Mouse (Mus musculus) embryonic fibroblast, embryonic 13.5 days (primary cell): Measurements from ENCODE around the gene Polrmt. TPM values are rescaled to one million over a fixed set of nuclear protein-coding genes. Genes with fewer than 3 reads are reported as not detected.

ENCODE experiments used
- H3K27ac ChIP-seq: 2 replicates; pipeline ENCODE4 v1.5.1; 2012; ENCODE audit warnings: low read length, control low read depth, inconsistent platforms; ENCODE audit not compliant: insufficient read depth
- H3K4me1 ChIP-seq: 2 replicates; pipeline ENCODE4 v1.6.1; 2011; ENCODE audit warnings: low read length; ENCODE audit not compliant: control insufficient read depth, insufficient read depth
- H3K4me3 ChIP-seq: 2 replicates; pipeline ENCODE4 v1.5.1; 2011; ENCODE audit warnings: mild to moderate bottlenecking, control low read depth, low read length; ENCODE audit not compliant: insufficient read depth
- CTCF ChIP-seq: IDR thresholded peaks from 2 replicates; pipeline ENCODE4 v1.5.1; 2011; ENCODE audit warnings: mild to moderate bottlenecking, control low read depth, low read length, moderate library complexity, borderline replicate concordance; ENCODE audit not compliant: insufficient read depth
- POLR2A ChIP-seq: IDR thresholded peaks from 2 replicates; pipeline ENCODE4 v1.6.1; 2011; ENCODE audit warnings: low read depth, mild to moderate bottlenecking, control low read depth, low read length, moderate library complexity
- polyA plus RNA-seq: library from polyadenylated mRNA; stranded (reverse); fragments of >200 nt; gene quantifications from 2 replicates; pipeline ENCODE4 v1.2.4, GENCODE M21; 2011; ENCODE audit warnings: low read depth; ENCODE audit not compliant: missing spikeins, insufficient read length

Gene Polrmt
- polyA plus RNA-seq, 1 experiment: 14.9 TPM

GRCm38 (mm10) chr10:79686219-79686618, 60.2 kb downstream of the Polrmt start:
- peaks cover 9% of the 10 kb centered on the region for H3K4me1 ChIP-seq
- H3K27ac ChIP-seq: no peak overlapping the region
- H3K4me3 ChIP-seq: no peak overlapping the region
- TF ChIP-seq CTCF (no peak), POLR2A (no peak)

Other genes starting within 250 kb of the Polrmt start
- 23.5 and 39.4 TPM in 2 replicates for gene Plpp2, start 212.8 kb downstream of the Polrmt start, polyA plus RNA-seq
- 24.7 and 33.6 TPM in 2 replicates for gene Mier2, start 191.4 kb downstream of the Polrmt start, polyA plus RNA-seq
- gene Theg, start 159.2 kb downstream of the Polrmt start, polyA plus RNA-seq: not detected in 2 replicates
- gene C2cd4c, start 132.6 kb downstream of the Polrmt start, polyA plus RNA-seq: 0.19 TPM in 1 of 2 replicates, not detected in the other
- 15.0 and 18.7 TPM in 2 replicates for gene Shc2, start 108.7 kb downstream of the Polrmt start, polyA plus RNA-seq
- not detected in 2 replicates for gene Odf3l2, start 100.8 kb downstream of the Polrmt start, polyA plus RNA-seq
- not detected in 2 replicates for gene Madcam1, start 82.0 kb downstream of the Polrmt start, polyA plus RNA-seq
- gene Tpgs1, start 77.2 kb downstream of the Polrmt start, polyA plus RNA-seq: 15.5 and 16.0 TPM in 2 replicates
- gene Cdc34, start 64.4 kb downstream of the Polrmt start, polyA plus RNA-seq: 117 and 149 TPM in 2 replicates
- gene Gzmm, start 57.6 kb downstream of the Polrmt start, polyA plus RNA-seq: 0.65 TPM in 1 of 2 replicates, not detected in the other
- 766 and 774 TPM in 2 replicates for gene Bsg, start 42.1 kb downstream of the Polrmt start, polyA plus RNA-seq
- gene Hcn2, start 29.9 kb downstream of the Polrmt start, polyA plus RNA-seq: 0.91 and 1.9 TPM in 2 replicates
- 0.23 TPM in 1 of 2 replicates, not detected in the other for gene Fgf22, start 8.5 kb upstream of the Polrmt start, polyA plus RNA-seq
- 38.4 and 39.5 TPM in 2 replicates for gene Rnf126, start 20.4 kb upstream of the Polrmt start, polyA plus RNA-seq
- gene Fstl3, start 30.7 kb upstream of the Polrmt start, polyA plus RNA-seq: 21.9 and 42.7 TPM in 2 replicates
- not detected in 2 replicates for gene Prss57, start 44.4 kb upstream of the Polrmt start, polyA plus RNA-seq
- 45.2 and 54.0 TPM in 2 replicates for gene Palm, start 47.0 kb upstream of the Polrmt start, polyA plus RNA-seq
- gene Misp, start 74.4 kb upstream of the Polrmt start, polyA plus RNA-seq: not detected in 2 replicates
- gene Ptbp1, start 107.8 kb upstream of the Polrmt start, polyA plus RNA-seq: 351 and 422 TPM in 2 replicates
- gene Prtn3, start 127.9 kb upstream of the Polrmt start, polyA plus RNA-seq: not detected in 2 replicates
- 3.1 and 4.9 TPM in 2 replicates for gene Plppr3, start 128.1 kb upstream of the Polrmt start, polyA plus RNA-seq
- gene Elane, start 139.7 kb upstream of the Polrmt start, polyA plus RNA-seq: not detected in 2 replicates
- not detected in 2 replicates for gene Cfd, start 144.3 kb upstream of the Polrmt start, polyA plus RNA-seq
- gene Med16, start 162.3 kb upstream of the Polrmt start, polyA plus RNA-seq: 15.2 and 16.1 TPM in 2 replicates
- not detected in 2 replicates for gene Gm26602, start 164.3 kb upstream of the Polrmt start, polyA plus RNA-seq
- 0.44 TPM in 1 of 2 replicates, not detected in the other for gene Kiss1r, start 170.4 kb upstream of the Polrmt start, polyA plus RNA-seq
- gene R3hdm4, start 174.6 kb upstream of the Polrmt start, polyA plus RNA-seq: 66.3 and 86.3 TPM in 2 replicates
- 5.2 and 6.0 TPM in 2 replicates for gene Arid3a, start 180.5 kb upstream of the Polrmt start, polyA plus RNA-seq
- gene Wdr18, start 213.6 kb upstream of the Polrmt start, polyA plus RNA-seq: 29.2 and 29.3 TPM in 2 replicates
- gene Grin3b, start 224.1 kb upstream of the Polrmt start, polyA plus RNA-seq: 0.15 and 0.16 TPM in 2 replicates
- gene Tmem259, start 237.7 kb upstream of the Polrmt start, polyA plus RNA-seq: 73.4 and 78.1 TPM in 2 replicates
- gene Cnn2, start 242.0 kb upstream of the Polrmt start, polyA plus RNA-seq: 642 and 721 TPM in 2 replicates
- 3.5 and 4.0 TPM in 2 replicates for gene Abca7, start 249.9 kb upstream of the Polrmt start, polyA plus RNA-seq